Mouse (Mus musculus): Measurements from ENCODE around the gene Plaur. TPM values are rescaled to one million over a fixed set of nuclear protein-coding genes. Genes with fewer than 3 reads are reported as not detected.
A peak's percentile ranks its signal among the peaks of the same experiment; 100 is the strongest.

Plaur gene
- polyA plus RNA-seq, 1 experiment, result 191 TPM

GRCm38 (mm10) chr7:24469126-24469525 is 6.8 kb downstream of the Plaur start:
- H3K79me2 ChIP-seq (ENCODE audit: control insufficient read depth, insufficient read depth), result peaks cover 58% of the 10 kb centered on the region
- no peak overlapping the region for H3ac ChIP-seq (ENCODE audit: control insufficient read depth, insufficient read length, low read depth)
- H3K27me3 ChIP-seq (ENCODE audit: control insufficient read depth, insufficient read depth, insufficient read length), result no peaks in the 10 kb centered on the region
- TF ChIP-seq CEBPB (IDR thresholded peaks at IDR 0.05; ENCODE audit: low read depth), result no peak
- TF ChIP-seq MYOG (IDR thresholded peaks at IDR 0.05; ENCODE audit: control insufficient read depth, extremely low read depth, insufficient read length), result no peak
- TF ChIP-seq USF1 (IDR thresholded peaks at IDR 0.05; ENCODE audit: low read depth), result no peak
- TF ChIP-seq FOSL1 (IDR thresholded peaks at IDR 0.05; ENCODE audit: insufficient read depth, low read length, poor library complexity, severe bottlenecking), result no peak
- TF ChIP-seq MAX (IDR thresholded peaks at IDR 0.05), result no peak
- no peak for TF ChIP-seq CTCF (IDR thresholded peaks at IDR 0.05; ENCODE audit: control insufficient read depth, insufficient read depth, insufficient read length)
- TF ChIP-seq MYOD1 (IDR thresholded peaks at IDR 0.05; ENCODE audit: control insufficient read depth, insufficient read length, low read depth), result no peak
- peaks cover 84% of the 10 kb centered on the region for H3K36me3 ChIP-seq (ENCODE audit: control insufficient read depth, insufficient read depth)
- no peak overlapping the region for H3K4me3 ChIP-seq (ENCODE audit: insufficient read depth, poor library complexity, severe bottlenecking)
- H3K79me3 ChIP-seq (ENCODE audit: low read depth), result peaks cover 49% of the 10 kb centered on the region

GRCm38 (mm10) chr7:24470356-24470755 is 8.1 kb downstream of the Plaur start:
- peaks cover 84% of the 10 kb centered on the region for H3K36me3 ChIP-seq (ENCODE audit: control insufficient read depth, insufficient read depth)
- H3K79me2 ChIP-seq (ENCODE audit: control insufficient read depth, insufficient read depth), result peaks cover 46% of the 10 kb centered on the region
- no peak overlapping the region for H3ac ChIP-seq (ENCODE audit: control insufficient read depth, insufficient read length, low read depth)
- H3K4me3 ChIP-seq (ENCODE audit: insufficient read depth, poor library complexity, severe bottlenecking), result no peak overlapping the region
- TF ChIP-seq MAX (IDR thresholded peaks at IDR 0.05), result peak; percentile 63
- peak; percentile 18 for TF ChIP-seq MYOD1 (IDR thresholded peaks at IDR 0.05; ENCODE audit: control insufficient read depth, insufficient read length, low read depth)
- TF ChIP-seq FOSL1 (IDR thresholded peaks at IDR 0.05; ENCODE audit: insufficient read depth, low read length, poor library complexity, severe bottlenecking), result peak; percentile 80
- no peak for TF ChIP-seq CTCF (IDR thresholded peaks at IDR 0.05; ENCODE audit: control insufficient read depth, insufficient read depth, insufficient read length)
- H3K27me3 ChIP-seq (ENCODE audit: control insufficient read depth, insufficient read depth, insufficient read length), result no peaks in the 10 kb centered on the region
- peaks cover 37% of the 10 kb centered on the region for H3K79me3 ChIP-seq (ENCODE audit: low read depth)

GRCm38 (mm10) chr7:24472442-24472841 is 10.2 kb downstream of the Plaur start:
- TF ChIP-seq FOSL1 (IDR thresholded peaks at IDR 0.05; ENCODE audit: insufficient read depth, low read length, poor library complexity, severe bottlenecking) (no peak), MYOD1 (IDR thresholded peaks at IDR 0.05; ENCODE audit: control insufficient read depth, insufficient read length, low read depth) (no peak), CEBPB (IDR thresholded peaks at IDR 0.05; ENCODE audit: low read depth) (no peak)
- H3K79me3 ChIP-seq (ENCODE audit: low read depth), result peaks cover 17% of the 10 kb centered on the region
- H3K4me3 ChIP-seq (ENCODE audit: insufficient read depth, poor library complexity, severe bottlenecking), result no peak overlapping the region
- peaks cover 25% of the 10 kb centered on the region for H3K79me2 ChIP-seq (ENCODE audit: control insufficient read depth, insufficient read depth)
- no peaks in the 10 kb centered on the region for H3K27me3 ChIP-seq (ENCODE audit: control insufficient read depth, insufficient read depth, insufficient read length)
- H3ac ChIP-seq (ENCODE audit: control insufficient read depth, insufficient read length, low read depth), result no peak overlapping the region
- peaks cover 72% of the 10 kb centered on the region for H3K36me3 ChIP-seq (ENCODE audit: control insufficient read depth, insufficient read depth)

GRCm38 (mm10) chr7:24472937-24473336 is 10.7 kb downstream of the Plaur start:
- peaks cover 71% of the 10 kb centered on the region for H3K36me3 ChIP-seq (ENCODE audit: control insufficient read depth, insufficient read depth)
- no peak overlapping the region for H3K4me3 ChIP-seq (ENCODE audit: insufficient read depth, poor library complexity, severe bottlenecking)
- no peak overlapping the region for H3ac ChIP-seq (ENCODE audit: control insufficient read depth, insufficient read length, low read depth)
- H3K79me2 ChIP-seq (ENCODE audit: control insufficient read depth, insufficient read depth), result peaks cover 20% of the 10 kb centered on the region
- H3K27me3 ChIP-seq (ENCODE audit: control insufficient read depth, insufficient read depth, insufficient read length), result no peaks in the 10 kb centered on the region
- TF ChIP-seq MYOD1 (IDR thresholded peaks at IDR 0.05; ENCODE audit: control insufficient read depth, insufficient read length, low read depth) (no peak), MAX (IDR thresholded peaks at IDR 0.05) (no peak), USF1 (IDR thresholded peaks at IDR 0.05; ENCODE audit: low read depth) (no peak), CTCF (IDR thresholded peaks at IDR 0.05; ENCODE audit: control insufficient read depth, insufficient read depth, insufficient read length) (peak; percentile 23), CEBPB (IDR thresholded peaks at IDR 0.05; ENCODE audit: low read depth) (no peak), MYOG (IDR thresholded peaks at IDR 0.05; ENCODE audit: control insufficient read depth, extremely low read depth, insufficient read length) (no peak), FOSL1 (IDR thresholded peaks at IDR 0.05; ENCODE audit: insufficient read depth, low read length, poor library complexity, severe bottlenecking) (no peak)
- H3K79me3 ChIP-seq (ENCODE audit: low read depth), result peaks cover 14% of the 10 kb centered on the region

- H3K79me3 ChIP-seq (ENCODE audit: low read depth), result peaks cover 4% of the 10 kb centered on the region
Measured at GRCm38 (mm10) chr7:24473913-24474529, 11.7 kb downstream of the Plaur start.

GRCm38 (mm10) chr7:24474811-24475506 is 12.7 kb downstream of the Plaur start:
- peaks cover 9% of the 10 kb centered on the region for H3K79me2 ChIP-seq (ENCODE audit: control insufficient read depth, insufficient read depth)
- H3K4me3 ChIP-seq (ENCODE audit: insufficient read depth, poor library complexity, severe bottlenecking), result no peak overlapping the region
- no peak overlapping the region for H3ac ChIP-seq (ENCODE audit: control insufficient read depth, insufficient read length, low read depth)
- TF ChIP-seq CEBPB (IDR thresholded peaks at IDR 0.05; ENCODE audit: low read depth) (no peak), USF1 (IDR thresholded peaks at IDR 0.05; ENCODE audit: low read depth) (no peak), CTCF (IDR thresholded peaks at IDR 0.05; ENCODE audit: control insufficient read depth, insufficient read depth, insufficient read length) (no peak), FOSL1 (IDR thresholded peaks at IDR 0.05; ENCODE audit: insufficient read depth, low read length, poor library complexity, severe bottlenecking) (no peak), MYOD1 (IDR thresholded peaks at IDR 0.05; ENCODE audit: control insufficient read depth, insufficient read length, low read depth) (no peak), MYOG (IDR thresholded peaks at IDR 0.05; ENCODE audit: control insufficient read depth, extremely low read depth, insufficient read length) (no peak), MAX (IDR thresholded peaks at IDR 0.05) (no peak)
- peaks cover 4% of the 10 kb centered on the region for H3K79me3 ChIP-seq (ENCODE audit: low read depth)
- peaks cover 54% of the 10 kb centered on the region for H3K36me3 ChIP-seq (ENCODE audit: control insufficient read depth, insufficient read depth)
- no peaks in the 10 kb centered on the region for H3K27me3 ChIP-seq (ENCODE audit: control insufficient read depth, insufficient read depth, insufficient read length)

More at GRCm38 (mm10) chr7:24473913-24474529, 11.7 kb downstream of the Plaur start:
- no peaks in the 10 kb centered on the region for H3K27me3 ChIP-seq (ENCODE audit: control insufficient read depth, insufficient read depth, insufficient read length)
- H3K79me2 ChIP-seq (ENCODE audit: control insufficient read depth, insufficient read depth), result peaks cover 9% of the 10 kb centered on the region
- no peak overlapping the region for H3ac ChIP-seq (ENCODE audit: control insufficient read depth, insufficient read length, low read depth)
- H3K36me3 ChIP-seq (ENCODE audit: control insufficient read depth, insufficient read depth), result peaks cover 60% of the 10 kb centered on the region
- H3K4me3 ChIP-seq (ENCODE audit: insufficient read depth, poor library complexity, severe bottlenecking), result no peak overlapping the region
- TF ChIP-seq FOSL1 (IDR thresholded peaks at IDR 0.05; ENCODE audit: insufficient read depth, low read length, poor library complexity, severe bottlenecking) (no peak), MYOG (IDR thresholded peaks at IDR 0.05; ENCODE audit: control insufficient read depth, extremely low read depth, insufficient read length) (no peak), CTCF (IDR thresholded peaks at IDR 0.05; ENCODE audit: control insufficient read depth, insufficient read depth, insufficient read length) (peak; percentile 81)

All from C2C12 (cell line).